ENCODE assay signal across 8 mouse cellular contexts in the genomic region with DNA sequence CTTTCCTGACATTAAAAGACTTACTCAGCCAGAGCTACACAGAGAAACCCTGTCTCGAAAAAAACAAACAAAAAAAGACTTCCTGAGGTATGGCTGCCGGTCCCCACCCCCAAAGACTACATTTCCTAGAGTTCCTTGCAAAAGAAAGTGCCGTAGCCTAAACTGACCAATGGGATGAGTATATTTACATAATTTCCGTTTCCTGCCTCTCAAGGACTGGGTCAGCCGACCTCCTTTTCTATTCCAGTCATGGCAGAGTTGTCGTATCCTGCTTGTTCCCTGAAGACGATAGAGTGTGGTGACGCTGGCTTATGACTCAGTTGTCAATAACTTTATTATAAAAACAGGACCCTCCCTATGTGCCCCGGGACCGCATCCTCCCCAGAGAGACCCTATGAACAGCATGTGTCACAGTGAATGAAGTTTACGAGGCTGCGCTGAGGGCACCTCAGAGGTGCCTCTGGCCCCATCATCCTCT. TPM values are rescaled to one million over a fixed set of nuclear protein-coding genes. Genes with fewer than 3 reads are reported as not detected.
DNase-seq lines count a peak whose midpoint lies in the region; ATAC-seq and TF ChIP-seq lines count a peak whose summit lies in the region.

No protein-coding gene starts in this region.

- peak; percentile 61; the same call in 1 of the 2 replicates for ATAC-seq in heart, embryonic 13.5 days (ENCODE audit: extremely low read depth, insufficient number of reproducible peaks, low FRiP score, low TSS enrichment)
- ATAC-seq in kidney, postnatal 0 days (replicated peaks; ENCODE audit: low FRiP score, low read depth), result peak; percentile 79
- peak; percentile 73 for ATAC-seq in liver, embryonic 13.5 days (ENCODE audit: low read depth)

- no peaks in the 10 kb centered on the region for H3K9me3 ChIP-seq in heart, embryonic 13.5 days
- no peaks in the 10 kb centered on the region for H3K9me3 ChIP-seq in kidney, postnatal 0 days (replicated peaks; ENCODE audit: low read length)
- no peaks in the 10 kb centered on the region for H3K9me3 ChIP-seq in liver, embryonic 13.5 days (replicated peaks)

- DNase-seq in 416B (ENCODE audit: low read depth), result peak; percentile 95
- DNase-seq in NIH3T3 (ENCODE audit: low read depth), result peak; percentile 71
- DNase-seq in embryo, embryonic 10.5 days (ENCODE audit: low spot score), result peak; percentile 90
- DNase-seq in kidney, postnatal 0 days (ENCODE audit: low spot score), result peak; percentile 98
- peak; percentile 56 for DNase-seq in liver, embryonic 13.5 days
- DNase-seq in naive thymus-derived CD4-positive, alpha-beta T cell, adult 2 months (ENCODE audit: low read depth), result peak; percentile 88
- DNase-seq in thymus, postnatal 10 days (ENCODE audit: low spot score in 2 of 2), result peak; percentile 57 to 63

- H3K27ac ChIP-seq in heart, embryonic 13.5 days (replicated peaks), result peak overlapping the region; percentile 87
- peak overlapping the region; percentile 84 for H3K27ac ChIP-seq in kidney, postnatal 0 days
- peak overlapping the region; percentile 77 for H3K27ac ChIP-seq in liver, embryonic 13.5 days

- WGBS in heart, embryonic 13.5 days, result 19% methylated on average over 12 of the region's 12 CpGs
- WGBS in kidney, postnatal 0 days, result 17% methylated on average over 12 of the region's 12 CpGs
- WGBS in liver, embryonic 13.5 days (ENCODE audit: insufficient replicate concordance), result 16% methylated on average over 12 of the region's 12 CpGs

- TF ChIP-seq CTCF in kidney, postnatal 0 days (IDR thresholded peaks at IDR 0.05; ENCODE audit: low read depth), result no peak

- peak overlapping the region; percentile 81 for H3K9ac ChIP-seq in heart, embryonic 13.5 days
- H3K9ac ChIP-seq in kidney, postnatal 0 days (ENCODE audit: low read depth, low read length), result peak overlapping the region; percentile 58
- H3K9ac ChIP-seq in liver, embryonic 13.5 days, result peak overlapping the region; percentile 62

- H3K4me1 ChIP-seq in heart, embryonic 13.5 days, result peaks cover 37% of the 10 kb centered on the region
- H3K4me1 ChIP-seq in kidney, postnatal 0 days (replicated peaks; ENCODE audit: insufficient read depth, low read length), result 0 out of 2 replicates have a peak, but pooled peaks cover 5% of the 10 kb centered on the region
- H3K4me1 ChIP-seq in liver, embryonic 13.5 days (replicated peaks), result peaks cover 53% of the 10 kb centered on the region

- peaks cover 48% of the 10 kb centered on the region for H3K36me3 ChIP-seq in heart, embryonic 13.5 days
- H3K36me3 ChIP-seq in kidney, postnatal 0 days (ENCODE audit: insufficient read depth, low read length), result peaks cover 3% of the 10 kb centered on the region
- H3K36me3 ChIP-seq in liver, embryonic 13.5 days, result peaks cover 50% of the 10 kb centered on the region

- peak overlapping the region; percentile 51 for H3K4me3 ChIP-seq in heart, embryonic 13.5 days
- peak overlapping the region; percentile 24 for H3K4me3 ChIP-seq in kidney, postnatal 0 days (replicated peaks; ENCODE audit: low read depth, low read length)
- H3K4me3 ChIP-seq in liver, embryonic 13.5 days (replicated peaks), result peak overlapping the region; percentile 43

- H3K4me2 ChIP-seq in heart, embryonic 13.5 days, result peak overlapping the region; percentile 69
- peak overlapping the region; percentile 59 for H3K4me2 ChIP-seq in kidney, postnatal 0 days (ENCODE audit: low read length)
- H3K4me2 ChIP-seq in liver, embryonic 13.5 days, result peak overlapping the region; percentile 74

- H3K27me3 ChIP-seq in heart, embryonic 13.5 days (replicated peaks), result no peaks in the 10 kb centered on the region
- no peaks in the 10 kb centered on the region for H3K27me3 ChIP-seq in kidney, postnatal 0 days (ENCODE audit: insufficient read depth, low read length)
- H3K27me3 ChIP-seq in liver, embryonic 13.5 days, result no peaks in the 10 kb centered on the region

RNA-seq across cellular contexts. Expression of a gene that starts 7.4 kb away (rescaled TPM):
- polyA plus RNA-seq in heart, embryonic 13.5 days (2015; fragmentation: Nextera tagmentation; extraction: Ambion mirVana), result 7.7 and 8.4 TPM in 2 replicates
- polyA plus RNA-seq in kidney, postnatal 0 days (2015; fragmentation: Nextera tagmentation; extraction: Ambion mirVana), result 6.9 and 7.7 TPM in 2 replicates
- 2.3 and 2.7 TPM in 2 replicates for polyA plus RNA-seq in liver, embryonic 13.5 days (2015; fragmentation: Nextera tagmentation; extraction: Ambion mirVana)

RNA-seq across cellular contexts. Expression of a gene that starts 12.6 kb away (rescaled TPM):
- polyA plus RNA-seq in heart, embryonic 13.5 days (2015; fragmentation: Nextera tagmentation; extraction: Ambion mirVana), result 17.2 and 18.5 TPM in 2 replicates
- polyA plus RNA-seq in kidney, postnatal 0 days (2015; fragmentation: Nextera tagmentation; extraction: Ambion mirVana), result 11.7 TPM in 2 replicates
- polyA plus RNA-seq in liver, embryonic 13.5 days (2015; fragmentation: Nextera tagmentation; extraction: Ambion mirVana), result 6.1 and 7.1 TPM in 2 replicates

RNA-seq across cellular contexts. Expression of a gene that starts 23.5 kb away (rescaled TPM):
- polyA plus RNA-seq in heart, embryonic 13.5 days (2015; fragmentation: Nextera tagmentation; extraction: Ambion mirVana), result 67.1 and 71.8 TPM in 2 replicates
- 69.6 and 75.2 TPM in 2 replicates for polyA plus RNA-seq in kidney, postnatal 0 days (2015; fragmentation: Nextera tagmentation; extraction: Ambion mirVana)
- 24.9 and 27.1 TPM in 2 replicates for polyA plus RNA-seq in liver, embryonic 13.5 days (2015; fragmentation: Nextera tagmentation; extraction: Ambion mirVana)

RNA-seq across cellular contexts. Expression of a gene that starts 30.9 kb away (rescaled TPM):
- polyA plus RNA-seq in heart, embryonic 13.5 days (2015; fragmentation: Nextera tagmentation; extraction: Ambion mirVana), result not detected in 2 replicates
- polyA plus RNA-seq in kidney, postnatal 0 days (2015; fragmentation: Nextera tagmentation; extraction: Ambion mirVana), result not detected in 2 replicates
- not detected in 2 replicates for polyA plus RNA-seq in liver, embryonic 13.5 days (2015; fragmentation: Nextera tagmentation; extraction: Ambion mirVana)

RNA-seq across cellular contexts. Expression of a gene that starts 33.9 kb away (rescaled TPM):
- polyA plus RNA-seq in heart, embryonic 13.5 days (2015; fragmentation: Nextera tagmentation; extraction: Ambion mirVana), result 70.7 and 74.7 TPM in 2 replicates
- polyA plus RNA-seq in kidney, postnatal 0 days (2015; fragmentation: Nextera tagmentation; extraction: Ambion mirVana), result 54.3 and 67.3 TPM in 2 replicates
- polyA plus RNA-seq in liver, embryonic 13.5 days (2015; fragmentation: Nextera tagmentation; extraction: Ambion mirVana), result 121 and 131 TPM in 2 replicates

Comparison
In these comparisons a context has a peak if more than half of its experiments do, and no peak if none do; other contexts are left out.
1. Peak in every context shown above with its lines: DNase-seq, ATAC-seq, H3K4me3 ChIP-seq and H3K27ac ChIP-seq.